Mouse (Mus musculus) macrophage (primary cell): Measurements from ENCODE around the gene Chadl. TPM values are rescaled to one million over a fixed set of nuclear protein-coding genes. Genes with fewer than 3 reads are reported as not detected.
A peak's percentile ranks its signal among the peaks of the same experiment; 100 is the strongest.
"Not testable (repeated sequence)": the region's sequence is repeated elsewhere in the genome, so short reads cannot be mapped to it uniquely, and the experiment has no call there.

Source experiments
- H3K27ac ChIP-seq: fragments of 350-480 bp; formaldehyde crosslinking; 2 replicates; pipeline ENCODE4 v1.9.0; 2021
- H3K36me3 ChIP-seq: fragments of 350-480 bp; formaldehyde crosslinking; 2 replicates; pipeline ENCODE4 v1.9.0; 2021; ENCODE audit errors: inconsistent target
- H3K4me3 ChIP-seq: fragments of 350-480 bp; formaldehyde crosslinking; 2 replicates; pipeline ENCODE4 v1.9.0; 2021; ENCODE audit errors: inconsistent target
- H3K79me2 ChIP-seq: fragments of 350-480 bp; formaldehyde crosslinking; 2 replicates; pipeline ENCODE4 v1.9.0; 2021; ENCODE audit errors: inconsistent target
- WGBS: methylation state at CpG from one replicate; pipeline ENCODE4 v1.1.7; 2026; ENCODE audit warnings: inconsistent platforms; ENCODE audit not compliant: missing documents; 5-methylcytosine and 5-hydroxymethylcytosine counted together
- polyA plus RNA-seq: library from polyadenylated mRNA; stranded (reverse); fragments of 250-400 nt; gene quantifications from 3 replicates; pipeline ENCODE4 v1.2.4, GENCODE M21; 2018; ENCODE audit warnings: inconsistent platforms
- total RNA-seq, 78 experiments: library from RNA; depleted of rRNA; stranded (reverse); fragments of 250-400 nt; gene quantifications; 1 replicate in 9 of 78; 2 replicates in 24 of 78; 3 replicates in 43 of 78; 4 replicates in 2 of 78; pipeline ENCODE4 v1.2.4; 2018; ENCODE audit warnings: inconsistent platforms in 56 of 78

Gene Chadl
- total RNA-seq (2018; cell fraction: chromatin; rRNA removed) = 1 to 10 TPM in 3 of 26 experiments, under 1 TPM in 5, not detected in 18; 0.23 to 1.3 (median 0.55) TPM
- total RNA-seq (2018; cell fraction: cytosol; rRNA removed) = under 1 TPM in 21 of 26 experiments, not detected in 5; 0.05 to 0.55 (median 0.22) TPM
- total RNA-seq (2018; cell fraction: nucleus; rRNA removed) = 1 to 10 TPM in 1 of 26 experiments, under 1 TPM in 6, not detected in 19; 0.17 to 1.2 (median 0.52) TPM
- polyA plus RNA-seq = 0.10 to 0.51 TPM in 2 of 3 replicates, not detected in the other

GRCm38 (mm10) chr15:81697175-81697574 is at the start of gene Chadl:
Chadl (minus strand) TSS chr15:81697287.
- H3K36me3 ChIP-seq = no peaks in the 10 kb centered on the region
- no peaks in the 10 kb centered on the region for H3K79me2 ChIP-seq
- 79% methylated on average over 7 of the region's 7 CpGs for WGBS
- no peak within 1 kb of the TSS for H3K4me3 ChIP-seq
- H3K27ac ChIP-seq = no peak within 1 kb of the TSS

- H3K79me2 ChIP-seq = no peaks in the 10 kb centered on the region; the same call in 1 of the 2 replicates
- no peaks in the 10 kb centered on the region for H3K36me3 ChIP-seq
- peak overlapping the region; percentile 79 for H3K4me3 ChIP-seq
- 2% methylated on average over 33 of the region's 33 CpGs for WGBS
- H3K27ac ChIP-seq = no peak overlapping the region
Observed at GRCm38 (mm10) chr15:81745601-81746114, 48.6 kb upstream of the Chadl start.

DNA sequence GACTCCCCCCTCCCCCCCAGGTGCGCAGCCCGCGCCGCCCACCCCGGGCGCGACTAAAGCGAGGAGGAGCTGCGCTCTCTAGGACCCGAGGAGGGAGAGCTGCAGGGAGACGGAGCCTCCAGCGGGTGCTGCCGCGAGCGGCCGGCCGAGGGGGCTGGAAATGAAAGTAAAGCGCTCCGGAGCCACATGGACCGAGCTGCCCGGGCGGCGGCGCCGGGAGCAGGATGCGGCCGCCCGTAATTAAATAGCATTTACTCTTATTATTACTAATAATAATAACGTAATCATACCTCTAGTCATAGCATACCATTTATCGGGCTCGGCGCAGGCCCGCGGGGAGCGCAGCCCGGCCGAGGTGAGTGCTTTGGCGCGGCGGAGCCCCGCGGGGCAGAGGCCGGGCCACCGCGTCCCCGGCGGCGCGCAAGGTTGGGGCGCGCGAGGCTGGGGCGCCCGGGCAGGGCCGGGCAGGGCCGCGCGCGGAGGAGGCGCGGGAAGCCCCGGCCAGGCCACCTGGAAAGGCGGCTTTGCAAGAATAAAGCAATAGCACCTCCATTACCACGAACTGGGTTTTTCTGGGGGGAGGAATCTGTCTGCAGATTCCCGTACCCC is 48.0 kb upstream of the Chadl start, which contains the start of the genes Zc3h7b and Rangap1:
Zc3h7b (plus strand) TSS at position 66 of the 609 bp plus-strand sequence.
Rangap1 (minus strand) TSS at position 539 of the 609 bp plus-strand sequence.
- 1% methylated on average over 27 of the region's 65 CpGs for WGBS
- peak within 1 kb of the TSS; percentile 79 for H3K4me3 ChIP-seq
- H3K36me3 ChIP-seq = no peaks in the 10 kb centered on the region
- no peak within 1 kb of the TSS for H3K27ac ChIP-seq
- no peaks in the 10 kb centered on the region; the same call in 1 of the 2 replicates for H3K79me2 ChIP-seq

- H3K79me2 ChIP-seq, H3K27ac ChIP-seq, H3K4me3 ChIP-seq, H3K36me3 ChIP-seq: not testable (repeated sequence)
- WGBS = no CpG with 5 or more reads among the region's 2 CpGs
Observed at GRCm38 (mm10) chr15:81742368-81742767, 45.3 kb upstream of the Chadl start.

GRCm38 (mm10) chr15:81739924-81740323 is 42.8 kb upstream of the Chadl start:
- H3K4me3 ChIP-seq = no peak overlapping the region
- WGBS = 28% methylated on average over 2 of the region's 2 CpGs
- no peaks in the 10 kb centered on the region for H3K36me3 ChIP-seq
- no peak overlapping the region for H3K27ac ChIP-seq
- no peaks in the 10 kb centered on the region for H3K79me2 ChIP-seq

- no peak overlapping the region for H3K27ac ChIP-seq
- WGBS = 98% methylated on average over 3 of the region's 3 CpGs
- H3K79me2 ChIP-seq = no peaks in the 10 kb centered on the region
- H3K36me3 ChIP-seq = no peaks in the 10 kb centered on the region
- no peak overlapping the region for H3K4me3 ChIP-seq
Observed at GRCm38 (mm10) chr15:81739296-81739695, 42.2 kb upstream of the Chadl start.

GRCm38 (mm10) chr15:81735075-81735474 is 38.0 kb upstream of the Chadl start:
- H3K4me3 ChIP-seq = no peak overlapping the region
- H3K27ac ChIP-seq = no peak overlapping the region
- H3K36me3 ChIP-seq = no peaks in the 10 kb centered on the region
- WGBS = 42% methylated on average over 3 of the region's 3 CpGs
- H3K79me2 ChIP-seq = no peaks in the 10 kb centered on the region

DNA sequence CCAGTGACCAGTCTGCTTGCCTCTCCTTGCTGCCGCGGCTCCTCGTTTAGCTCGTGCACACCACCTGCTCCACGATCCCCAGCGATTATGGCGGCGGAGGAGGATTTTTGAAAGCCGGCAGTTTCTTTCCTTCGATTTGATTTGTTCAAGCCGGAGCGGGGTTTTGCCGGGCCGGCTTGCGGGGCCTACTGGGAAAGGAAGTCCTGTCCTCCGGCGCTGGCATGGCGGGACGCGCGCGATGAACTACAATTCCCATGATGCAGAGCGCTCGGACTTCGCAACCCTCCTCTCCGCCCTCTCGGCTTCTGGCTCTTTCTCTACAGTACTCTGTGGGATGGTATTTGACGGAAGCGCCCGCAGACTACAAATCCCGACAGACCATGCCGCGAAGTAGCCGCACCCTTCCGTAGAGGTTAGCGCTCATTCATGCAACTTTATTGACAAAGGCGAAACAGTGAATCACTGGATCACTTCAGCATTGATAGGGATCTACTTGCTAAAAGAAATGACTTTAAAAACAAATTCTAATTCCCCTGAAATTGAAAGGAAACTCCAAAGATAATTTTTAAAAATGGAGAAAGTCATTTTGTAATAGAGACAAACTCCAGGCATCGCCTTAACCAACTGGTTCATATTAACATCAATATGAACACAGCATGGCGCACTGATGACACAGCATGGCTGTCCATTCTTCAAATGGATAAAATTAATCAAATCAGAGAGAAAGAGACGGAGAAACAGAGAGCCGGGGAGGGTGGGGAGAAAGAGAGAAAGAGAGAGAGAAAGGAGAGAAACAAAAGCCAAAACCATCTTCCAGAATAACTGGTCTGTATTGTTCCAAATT is 32.9 kb upstream of the Chadl start:
- H3K79me2 ChIP-seq = peaks cover 47% of the 10 kb centered on the region
- WGBS = 6% methylated on average over 41 of the region's 41 CpGs
- H3K27ac ChIP-seq = peak overlapping the region; percentile 55
- peak overlapping the region; percentile 65 for H3K4me3 ChIP-seq
- no peaks in the 10 kb centered on the region for H3K36me3 ChIP-seq

DNA sequence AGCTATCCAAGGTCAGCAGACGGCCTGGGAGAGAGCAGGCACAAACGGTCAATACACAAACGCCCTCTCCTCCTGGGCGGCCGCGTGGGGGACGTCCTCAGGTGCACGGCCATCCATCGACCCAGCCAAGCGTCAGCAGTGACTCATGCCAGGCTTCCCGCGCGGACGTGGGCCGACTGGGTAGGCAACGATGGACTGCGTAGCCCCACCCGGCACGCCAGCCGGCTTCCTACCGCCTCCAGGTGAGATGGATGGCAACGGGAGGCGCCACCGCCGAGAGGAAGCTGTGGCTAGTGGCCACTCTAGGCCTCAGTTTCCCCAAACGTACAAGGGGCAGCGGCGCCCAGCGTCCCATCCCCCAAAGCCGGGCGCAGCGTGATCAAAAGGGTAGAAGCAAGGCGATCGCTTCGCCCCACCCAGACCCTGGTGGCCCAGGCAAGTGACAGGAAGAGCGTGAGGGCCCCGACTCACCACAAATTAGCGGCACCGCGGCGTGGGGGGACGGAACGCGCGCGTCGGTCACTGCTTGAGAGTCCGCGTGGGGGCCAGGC is 32.2 kb upstream of the Chadl start:
- H3K27ac ChIP-seq = peak overlapping the region; percentile 55
- under 1% methylated on average over 49 of the region's 49 CpGs for WGBS
- H3K4me3 ChIP-seq = peak overlapping the region; percentile 65
- peaks cover 54% of the 10 kb centered on the region for H3K79me2 ChIP-seq
- H3K36me3 ChIP-seq = no peaks in the 10 kb centered on the region

- no peak overlapping the region for H3K4me3 ChIP-seq
- peaks cover 21% of the 10 kb centered on the region; the same call in 1 of the 2 replicates for H3K36me3 ChIP-seq
- H3K27ac ChIP-seq = no peak overlapping the region
- WGBS = 97% methylated on average over 8 of the region's 8 CpGs
- peaks cover 70% of the 10 kb centered on the region for H3K79me2 ChIP-seq
Observed at GRCm38 (mm10) chr15:81725965-81726364, 28.9 kb upstream of the Chadl start.

GRCm38 (mm10) chr15:81723653-81724052 is 26.6 kb upstream of the Chadl start:
- H3K36me3 ChIP-seq = peaks cover 44% of the 10 kb centered on the region
- no peak overlapping the region for H3K27ac ChIP-seq
- 83% methylated on average over 11 of the region's 11 CpGs for WGBS
- peaks cover 60% of the 10 kb centered on the region for H3K79me2 ChIP-seq
- H3K4me3 ChIP-seq = no peak overlapping the region

DNA sequence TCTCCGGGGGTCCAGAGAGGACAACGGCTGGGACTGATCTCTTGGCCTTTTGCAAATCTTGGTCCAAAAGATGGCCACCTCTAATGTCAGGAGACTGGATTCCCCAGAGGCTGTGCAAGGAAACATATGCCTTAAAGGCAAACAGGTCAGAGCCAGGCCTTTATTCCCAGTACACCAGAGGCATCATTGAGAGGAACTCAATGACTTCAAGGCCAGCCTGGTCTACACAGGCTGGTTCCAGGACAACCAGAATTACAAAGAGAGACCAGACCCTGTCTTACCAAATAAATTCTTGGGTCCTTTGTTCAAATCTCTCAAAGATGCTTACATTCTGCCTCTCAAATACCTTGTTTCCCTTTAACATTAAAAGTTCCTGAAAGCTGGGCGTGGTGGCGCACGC is 25.3 kb upstream of the Chadl start:
- Histone ChIP-seq H3K36me3 (peaks cover 57% of the 10 kb centered on the region), H3K4me3 (no peak overlapping the region), H3K27ac (no peak overlapping the region), H3K79me2 (peaks cover 47% of the 10 kb centered on the region)
- WGBS = 87% methylated on average over 5 of the region's 5 CpGs

GRCm38 (mm10) chr15:81719139-81719531 is 22.0 kb upstream of the Chadl start:
- peaks cover 82% of the 10 kb centered on the region for H3K36me3 ChIP-seq
- H3K27ac ChIP-seq = no peak overlapping the region
- H3K4me3 ChIP-seq = no peak overlapping the region
- WGBS = 93% methylated on average over 6 of the region's 6 CpGs
- peaks cover 14% of the 10 kb centered on the region for H3K79me2 ChIP-seq
